Mouse (Mus musculus): Measurements from ENCODE around the gene Ror2.

The Ror2 gene

DNA sequence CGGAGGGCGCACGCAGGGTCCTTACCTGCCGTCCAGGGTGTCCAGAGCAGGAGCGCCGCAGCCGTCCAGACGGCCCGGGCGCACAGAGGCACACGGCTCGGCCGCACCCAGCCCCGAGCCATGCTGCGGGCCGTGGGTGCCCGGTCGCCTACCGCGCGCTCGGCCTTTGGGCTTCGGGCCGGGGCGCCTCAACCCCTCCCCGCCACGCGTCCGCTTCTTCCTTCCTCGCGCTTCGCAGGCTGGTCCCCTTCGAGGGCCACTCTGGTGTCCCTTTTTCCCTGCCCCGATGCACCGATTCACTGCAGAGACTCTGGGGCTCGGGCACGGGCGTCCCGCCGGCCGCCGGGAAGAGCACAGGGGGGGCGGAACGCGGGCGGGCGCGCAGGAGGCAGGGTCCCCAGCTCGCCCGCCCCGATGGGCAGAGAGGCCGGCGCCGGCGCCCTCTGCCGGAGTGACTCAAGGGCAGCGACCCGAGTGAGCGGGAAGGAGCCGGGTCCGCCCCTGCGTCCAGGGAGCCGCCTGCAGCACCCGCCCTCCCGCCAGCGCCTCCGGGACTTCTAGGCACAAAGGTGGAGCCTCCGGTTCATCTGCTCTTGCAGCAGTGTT is at the start of gene Ror2:
Gene Ror2 (minus strand): TSS at position 369 of the 606 bp plus-strand sequence.
- CTCF ChIA-PET: interaction anchor here (0.6 to 1.9 kb wide), 18 partner anchors 8 to 1627 kb away, joined by 3 to 36 read pairs (median 4); no protein-coding TSS in a partner anchor
- POLR2A ChIA-PET: interaction anchor here in 3 of 4 experiments (0.7 to 2.2 kb wide), 13 partner anchors 11 to 166 kb away, joined by 3 to 9 read pairs (median 3); no protein-coding TSS in a partner anchor

- ChIA-PET POLR2A (interaction anchor here (0.6 to 1.8 kb wide), 9 partner anchors 10 to 223 kb away, joined by 3 to 6 read pairs (median 3); no protein-coding TSS in a partner anchor), CTCF (interaction anchor here (0.6 to 1.7 kb wide), 8 partner anchors 80 to 1080 kb away, joined by 3 to 5 read pairs (median 4); no protein-coding TSS in a partner anchor)
Measured at GRCm38 (mm10) chr13:53333769-53334168, 47.8 kb upstream of the Ror2 start.

GRCm38 (mm10) chr13:53330246-53330645 is 44.3 kb upstream of the Ror2 start:
- POLR2A ChIA-PET: interaction anchor here in 1 of 4 experiments (0.7 to 1.4 kb wide), 3 partner anchors 28 to 214 kb away, joined by 3 read pairs; no protein-coding TSS in a partner anchor
- CTCF ChIA-PET: interaction anchor here in 2 of 4 experiments (0.5 to 1.4 kb wide), 2 partner anchors 221 to 652 kb away, joined by 3 read pairs; no protein-coding TSS in a partner anchor

DNA sequence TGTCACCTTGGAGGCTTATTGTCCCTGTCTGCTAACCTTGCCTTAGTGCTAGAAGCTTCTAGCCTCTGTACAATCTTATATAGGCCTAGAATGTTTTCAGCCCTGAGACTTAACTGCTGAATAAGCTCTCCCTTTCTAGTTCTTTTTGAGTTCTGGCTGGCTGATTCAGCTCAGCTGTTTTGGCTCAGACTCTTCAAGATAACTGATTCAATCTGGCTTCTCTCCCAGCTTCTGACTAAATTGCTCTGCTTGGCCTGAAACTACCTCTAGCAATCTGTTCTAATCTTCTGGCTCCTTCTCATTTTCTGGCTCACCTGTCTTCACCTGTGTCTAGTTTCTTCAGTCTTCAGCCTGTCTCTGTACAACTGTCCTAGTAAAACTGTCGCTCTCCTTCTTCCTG is 39.6 kb upstream of the Ror2 start:
- POLR2A ChIA-PET: interaction anchor here in 1 of 4 experiments (1.1 kb wide), 1 partner anchor 129 kb away, joined by 3 read pairs; no protein-coding TSS in a partner anchor

GRCm38 (mm10) chr13:53323661-53324060 is 37.7 kb upstream of the Ror2 start:
- POLR2A ChIA-PET: interaction anchor here in 1 of 4 experiments (0.6 kb wide), 1 partner anchor 325 kb away, joined by 3 read pairs; no protein-coding TSS in a partner anchor
- CTCF ChIA-PET: interaction anchor here in 3 of 4 experiments (0.6 to 1.5 kb wide), 3 partner anchors 103 to 119 kb away, joined by 3 to 8 read pairs (median 3); no protein-coding TSS in a partner anchor

More for the DNA sequence above, 39.6 kb upstream of the Ror2 start:
- CTCF ChIA-PET: interaction anchor here in 1 of 4 experiments (2.4 kb wide), 1 partner anchor 10 kb away, joined by 5 read pairs; no protein-coding TSS in a partner anchor

- POLR2A ChIA-PET: interaction anchor here in 2 of 4 experiments (0.6 to 1.3 kb wide), 2 partner anchors 11 to 220 kb away, joined by 3 read pairs; no protein-coding TSS in a partner anchor
- CTCF ChIA-PET: interaction anchor here in 2 of 4 experiments (0.6 to 0.9 kb wide), 2 partner anchors 35 to 434 kb away, joined by 3 read pairs; no protein-coding TSS in a partner anchor
Measured at GRCm38 (mm10) chr13:53320899-53321298, 35.0 kb upstream of the Ror2 start.

DNA sequence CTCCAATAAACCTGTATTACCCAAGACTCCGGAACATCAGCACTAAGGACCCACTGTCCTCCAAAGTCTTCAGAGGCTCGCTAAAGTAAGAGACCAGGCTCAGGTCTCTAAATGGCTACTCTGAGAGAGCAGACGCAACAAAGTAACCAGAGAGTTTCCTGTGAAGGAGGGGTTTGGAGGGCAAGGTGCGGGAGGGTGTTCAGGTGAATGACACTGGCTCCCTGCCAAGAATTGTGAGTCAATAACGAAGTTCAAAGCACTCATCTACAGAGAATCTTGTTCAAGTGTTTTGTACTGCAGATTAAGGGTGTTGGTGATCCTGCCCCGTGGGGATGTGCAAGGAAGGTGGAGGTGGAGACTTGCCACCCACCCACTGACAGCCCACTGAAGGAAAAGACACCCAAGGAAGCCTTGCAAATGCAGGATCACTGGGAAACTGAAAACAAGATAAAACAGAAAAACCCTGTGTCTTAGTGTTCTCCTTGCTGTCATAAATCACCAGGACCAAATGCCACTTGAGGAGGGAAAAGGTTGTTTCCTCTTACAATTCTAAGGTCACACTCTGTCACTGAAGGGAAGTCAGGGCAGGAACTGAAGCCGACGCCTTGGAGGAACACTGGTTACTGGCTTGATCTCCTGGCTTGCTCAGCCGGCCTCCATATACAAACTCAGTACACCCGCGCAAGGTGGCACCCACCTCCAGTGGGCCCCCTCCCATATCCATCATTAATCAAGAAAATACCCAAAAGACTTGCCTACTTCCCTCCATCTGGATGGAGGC is 30.8 kb upstream of the Ror2 start:
- ChIA-PET POLR2A (no interaction called here), CTCF (interaction anchor here in 3 of 4 experiments (0.6 to 1.6 kb wide), 5 partner anchors 11 to 611 kb away, joined by 3 to 21 read pairs (median 3); no protein-coding TSS in a partner anchor)

DNA sequence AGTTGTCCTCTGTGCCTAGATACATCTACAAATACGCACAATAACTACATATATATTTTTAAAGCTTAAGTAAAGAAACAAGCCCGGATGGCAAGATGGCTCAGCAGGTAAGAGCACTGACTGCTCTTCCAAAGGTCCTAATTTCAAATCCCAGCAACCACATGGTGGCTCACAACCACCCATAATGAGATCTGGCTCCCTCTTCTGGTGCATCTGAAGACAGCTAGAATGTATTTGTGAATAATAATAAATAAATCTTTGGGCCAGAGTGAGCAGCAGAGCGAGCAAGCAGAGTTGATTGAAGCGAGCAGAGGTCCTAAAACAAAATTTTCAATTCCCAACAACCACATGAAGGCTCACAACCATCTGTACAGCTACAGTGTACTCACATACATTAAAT is 29.8 kb upstream of the Ror2 start:
- ChIA-PET CTCF (interaction anchor here (0.6 to 1.9 kb wide), 22 partner anchors 10 to 300 kb away, joined by 3 to 21 read pairs (median 4); no protein-coding TSS in a partner anchor), POLR2A (interaction anchor here in 2 of 4 experiments (0.7 to 1.6 kb wide), 7 partner anchors 17 to 206 kb away, joined by 3 to 6 read pairs (median 3); no protein-coding TSS in a partner anchor)

- CTCF ChIA-PET: interaction anchor here (0.6 to 1.6 kb wide), 15 partner anchors 34 to 357 kb away, joined by 3 to 17 read pairs (median 4); no protein-coding TSS in a partner anchor
- POLR2A ChIA-PET: interaction anchor here in 2 of 4 experiments (0.8 to 2.2 kb wide), 6 partner anchors 19 to 192 kb away, joined by 3 to 5 read pairs (median 3); no protein-coding TSS in a partner anchor
Measured at GRCm38 (mm10) chr13:53310442-53310841, 24.5 kb upstream of the Ror2 start.

DNA sequence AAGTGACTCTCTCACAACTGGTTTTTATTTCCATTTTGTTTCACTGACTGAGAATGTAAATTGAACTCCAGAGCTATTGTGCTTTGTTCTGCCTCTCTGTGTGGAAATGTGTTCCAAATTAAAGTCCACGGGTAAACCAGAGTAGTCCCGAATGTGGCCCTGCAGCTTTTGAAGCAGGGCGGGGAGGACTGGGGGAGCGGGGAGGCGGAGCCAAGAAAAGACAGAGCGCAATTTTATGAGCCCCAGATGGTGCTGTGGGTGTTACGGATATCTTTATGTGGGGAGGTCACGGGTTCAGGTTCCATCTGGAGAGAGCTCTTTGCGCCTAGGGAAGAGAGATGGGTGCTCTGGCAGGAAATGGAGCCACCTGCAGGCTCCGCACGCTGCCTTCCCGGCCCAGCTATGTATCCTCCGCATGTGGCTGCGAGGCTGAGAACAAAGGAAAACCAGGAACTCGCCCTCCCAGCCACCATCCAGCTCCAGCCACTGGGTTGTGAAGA is 23.8 kb upstream of the Ror2 start:
- ChIA-PET POLR2A (interaction anchor here in 3 of 4 experiments (0.7 to 1.2 kb wide), 11 partner anchors 12 to 192 kb away, joined by 3 to 11 read pairs (median 3); no protein-coding TSS in a partner anchor), CTCF (interaction anchor here (0.6 to 1.6 kb wide), 20 partner anchors 13 to 290 kb away, joined by 3 to 17 read pairs (median 4); no protein-coding TSS in a partner anchor)

GRCm38 (mm10) chr13:53309148-53309547 is 23.2 kb upstream of the Ror2 start:
- ChIA-PET CTCF (interaction anchor here (0.6 to 1.6 kb wide), 19 partner anchors 12 to 289 kb away, joined by 3 to 17 read pairs (median 5); no protein-coding TSS in a partner anchor), POLR2A (interaction anchor here in 3 of 4 experiments (0.7 to 1.2 kb wide), 9 partner anchors 12 to 191 kb away, joined by 3 to 11 read pairs (median 3); no protein-coding TSS in a partner anchor)

- ChIA-PET CTCF (interaction anchor here in 3 of 4 experiments (0.6 to 4.1 kb wide), 9 partner anchors 119 to 286 kb away, joined by 3 to 74 read pairs (median 6); no protein-coding TSS in a partner anchor), POLR2A (no interaction called here)
Measured at GRCm38 (mm10) chr13:53306836-53307235, 20.9 kb upstream of the Ror2 start.

DNA sequence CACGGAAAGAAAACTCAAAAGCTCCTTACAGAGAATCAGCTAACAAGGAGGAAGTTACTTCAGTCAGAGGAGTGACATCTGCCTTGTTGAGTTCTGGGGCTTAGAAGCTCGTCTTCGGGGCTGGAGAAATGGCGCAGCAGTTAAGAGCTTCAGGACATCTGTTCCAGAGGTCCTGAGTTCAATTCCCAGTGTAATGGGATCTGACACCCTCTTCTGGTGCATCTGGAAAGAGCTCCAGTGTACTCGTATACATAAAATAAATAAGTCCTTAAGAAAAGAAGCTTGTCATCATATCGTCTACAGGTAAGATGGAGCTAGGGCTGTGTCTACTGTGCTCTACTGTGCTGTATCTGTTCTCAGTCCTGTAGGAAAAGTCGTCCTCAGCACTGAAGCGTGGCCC is 19.3 kb upstream of the Ror2 start:
- ChIA-PET CTCF (interaction anchor here (0.5 to 4.1 kb wide), 51 partner anchors 8 to 654 kb away, joined by 3 to 74 read pairs (median 4); partner anchors contain the start of genes Ror2 (in 2 of the 4) and Sptlc1 (in 1 of the 4)), POLR2A (interaction anchor here in 3 of 4 experiments (0.8 to 1.8 kb wide), 7 partner anchors 20 to 196 kb away, joined by 3 to 5 read pairs (median 3); no protein-coding TSS in a partner anchor)

DNA sequence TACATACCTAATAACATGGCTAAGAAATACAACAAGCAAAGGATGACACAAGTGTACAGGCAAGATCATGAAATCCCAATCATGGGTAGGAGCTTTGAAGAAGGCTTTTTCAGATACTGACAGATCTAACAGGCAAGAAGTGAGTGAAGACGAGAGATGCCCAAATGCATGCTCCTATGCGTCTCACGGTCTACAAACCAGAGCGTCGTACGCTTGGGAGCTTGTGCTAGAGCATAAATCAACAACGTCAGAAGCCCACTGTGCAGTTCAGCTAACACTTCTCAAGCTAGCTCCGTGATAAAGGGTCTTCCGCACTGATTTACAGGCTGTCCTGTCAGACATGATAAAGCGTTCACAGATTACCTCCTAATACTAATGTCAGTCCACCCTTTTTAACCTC is 16.8 kb upstream of the Ror2 start:
- ChIA-PET CTCF (interaction anchor here in 3 of 4 experiments (0.7 to 1.5 kb wide), 3 partner anchors 37 to 185 kb away, joined by 3 to 4 read pairs (median 3); no protein-coding TSS in a partner anchor), POLR2A (interaction anchor here in 2 of 4 experiments (0.7 to 1.4 kb wide), 3 partner anchors 74 to 200 kb away, joined by 3 read pairs; partner anchors contain the start of gene Sptlc1 (in 1 of the 2))

GRCm38 (mm10) chr13:53293065-53293464 is 7.1 kb upstream of the Ror2 start:
- CTCF ChIA-PET: interaction anchor here in 1 of 4 experiments (1.8 kb wide), 1 partner anchor 184 kb away, joined by 4 read pairs; no protein-coding TSS in a partner anchor
- POLR2A ChIA-PET: interaction anchor here in 1 of 4 experiments (0.7 kb wide), 1 partner anchor 17 kb away, joined by 3 read pairs; no protein-coding TSS in a partner anchor

DNA sequence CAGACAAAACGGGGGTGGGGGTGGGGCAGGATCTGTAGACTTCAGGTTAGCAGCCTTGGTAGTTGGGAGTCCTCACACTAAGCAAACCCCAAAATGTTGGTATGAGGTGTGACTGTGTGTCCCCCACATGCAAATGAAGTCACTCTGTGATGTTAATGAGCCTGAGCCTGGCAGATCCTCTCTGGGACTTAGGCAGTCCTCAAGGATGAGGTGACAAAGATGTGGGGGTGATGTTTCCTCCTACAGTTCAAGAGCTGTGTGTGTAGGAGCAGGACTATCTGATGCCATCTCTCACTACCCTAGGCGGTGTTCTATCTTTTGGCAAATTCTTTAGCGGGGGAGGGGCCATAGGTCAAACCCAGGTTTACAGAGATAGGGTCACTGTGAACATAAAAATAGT is 6.3 kb upstream of the Ror2 start:
- ChIA-PET POLR2A (interaction anchor here in 1 of 4 experiments (1.2 to 1.3 kb wide), 2 partner anchors 19 to 108 kb away, joined by 4 to 5 read pairs; no protein-coding TSS in a partner anchor), CTCF (interaction anchor here in 2 of 4 experiments (1.2 to 1.8 kb wide), 2 partner anchors 13 to 183 kb away, joined by 4 to 5 read pairs; no protein-coding TSS in a partner anchor)

DNA sequence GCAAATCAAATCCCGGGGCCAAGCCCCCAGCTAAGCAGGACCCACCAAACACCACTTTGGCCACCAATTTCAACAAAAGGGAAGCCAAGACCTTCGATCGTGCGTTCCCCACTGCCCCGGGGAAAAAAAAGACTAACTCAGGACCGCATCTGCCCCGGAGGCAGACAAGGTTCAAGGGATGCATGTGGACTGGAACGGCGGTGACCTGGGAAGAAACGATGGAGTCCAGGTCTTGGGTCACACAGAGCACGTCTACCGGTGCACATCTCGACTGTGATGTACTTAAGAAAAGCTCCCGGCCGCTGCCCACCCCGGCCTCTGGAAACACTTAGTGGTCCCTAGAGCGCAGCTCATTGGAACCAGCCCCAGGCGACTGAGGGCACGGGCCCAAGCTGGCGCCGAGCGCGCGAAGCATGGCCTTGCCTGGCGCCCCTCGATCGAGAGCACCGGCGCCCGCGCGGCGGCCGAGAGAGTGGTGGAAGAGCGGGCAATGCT is 616 bp downstream of the Ror2 start:
- ChIA-PET POLR2A (interaction anchor here in 3 of 4 experiments (0.7 to 2.2 kb wide), 16 partner anchors 11 to 166 kb away, joined by 3 to 9 read pairs (median 3); no protein-coding TSS in a partner anchor), CTCF (interaction anchor here (0.6 to 1.9 kb wide), 16 partner anchors 8 to 176 kb away, joined by 3 to 36 read pairs (median 3); no protein-coding TSS in a partner anchor)

Data from embryonic stem cell, embryonic (primary cell).